Mouse (Mus musculus) kidney, adult 8-10 months (tissue): ENCODE measurements around the gene Dhx30.
A peak's percentile ranks its signal among the peaks of the same experiment; 100 is the strongest.
"Not testable (repeated sequence)": the region's sequence is repeated elsewhere in the genome, so short reads cannot be mapped to it uniquely, and the experiment has no call there.

Source experiments
- DNase-seq, 2 experiments: peaks; one replicate each; pipeline ENCODE4 v3.0.0; 2022

Gene Dhx30

GRCm38 (mm10) chr9:110117779-110118139 lies at the start of gene Dhx30:
Dhx30 (minus strand) TSS chr9:110117830.
- DNase-seq = no peak

- no peak for DNase-seq
These were observed 45.4 kb upstream of the Dhx30 start for GRCm38 (mm10) chr9:110163071-110163470.

- no peak for DNase-seq
These were observed 44.8 kb upstream of the Dhx30 start for GRCm38 (mm10) chr9:110162441-110162840.

DNA sequence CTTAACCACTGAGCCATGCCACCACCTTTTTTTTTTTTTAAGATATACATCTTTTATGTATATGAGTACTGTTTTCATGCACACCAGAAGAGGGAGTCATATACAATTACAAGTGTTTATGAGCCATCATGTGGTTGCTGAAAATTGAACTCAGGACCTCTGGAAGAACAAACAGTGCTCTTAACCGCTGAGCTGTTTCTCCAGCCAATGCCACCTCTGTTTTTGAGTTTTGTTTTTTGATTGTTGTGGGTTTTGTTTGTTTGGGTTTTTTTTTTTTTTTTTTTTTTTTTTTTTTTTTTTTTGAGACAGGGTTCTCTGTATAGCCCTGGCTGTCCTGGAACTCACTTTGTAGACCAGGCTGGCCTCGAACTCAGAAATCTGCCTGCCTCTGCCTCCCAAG lies 42.9 kb upstream of the Dhx30 start:
- DNase-seq = not testable (repeated sequence)

DNA sequence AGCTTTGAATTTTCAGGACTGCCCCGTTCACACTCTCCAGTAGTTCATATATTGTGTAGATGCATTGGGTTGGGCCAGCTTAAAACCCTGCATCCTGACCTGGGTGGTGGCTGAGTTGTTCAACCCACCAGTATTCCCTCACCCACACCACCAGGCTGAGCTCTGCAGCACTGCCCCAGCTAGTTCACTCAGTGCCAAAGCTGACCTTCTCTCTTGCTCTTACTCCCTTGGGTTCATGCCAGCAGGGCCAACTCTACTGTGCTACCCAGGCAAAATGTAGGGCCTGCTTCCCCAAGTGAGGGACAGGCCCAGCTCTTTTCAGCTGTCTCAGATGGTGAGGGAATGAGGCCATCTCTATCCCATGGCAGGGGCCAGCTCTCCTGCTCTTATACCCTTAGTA lies 41.4 kb upstream of the Dhx30 start:
- no peak for DNase-seq

DNA sequence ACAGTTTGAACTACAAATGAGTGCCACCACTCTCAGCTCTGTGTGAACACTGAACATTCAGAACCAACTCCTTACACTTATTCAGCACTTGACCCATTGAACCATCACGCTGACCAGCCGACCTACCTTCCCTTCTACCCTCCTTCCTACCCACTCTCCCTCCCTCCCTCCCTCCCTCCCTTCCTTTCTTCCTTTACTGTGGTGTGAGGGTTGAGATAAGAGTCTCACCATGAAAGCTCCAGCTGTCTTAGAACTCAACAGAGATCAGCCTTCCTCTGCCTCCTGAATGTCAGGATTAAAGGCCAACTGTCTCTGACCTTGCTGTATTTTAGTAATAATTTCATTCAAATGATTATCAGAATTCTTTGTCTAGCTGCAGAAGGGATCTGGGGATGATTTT lies 31.0 kb upstream of the Dhx30 start:
- DNase-seq = no peak

DNA sequence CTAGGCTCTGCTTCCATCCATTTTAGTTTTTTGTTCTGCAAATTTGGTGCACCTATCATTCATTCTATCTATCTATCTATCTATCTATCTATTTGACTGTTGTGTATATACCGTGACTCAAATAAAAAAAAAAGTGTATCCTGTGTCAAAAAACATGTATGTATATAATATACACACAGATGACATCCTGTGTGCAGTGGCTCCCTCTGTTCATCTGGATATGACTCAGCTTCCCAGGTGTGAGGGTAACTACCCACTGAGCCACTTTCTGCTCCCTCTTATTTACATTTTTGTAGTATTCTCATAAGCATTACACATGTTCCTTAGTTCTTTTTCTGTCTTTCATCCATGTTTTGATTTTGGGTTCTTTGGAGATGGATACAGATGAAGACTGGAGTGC lies 24.5 kb upstream of the Dhx30 start:
- no peak for DNase-seq

- DNase-seq = no peak
These were observed 21.5 kb upstream of the Dhx30 start for GRCm38 (mm10) chr9:110139119-110139518.

DNA sequence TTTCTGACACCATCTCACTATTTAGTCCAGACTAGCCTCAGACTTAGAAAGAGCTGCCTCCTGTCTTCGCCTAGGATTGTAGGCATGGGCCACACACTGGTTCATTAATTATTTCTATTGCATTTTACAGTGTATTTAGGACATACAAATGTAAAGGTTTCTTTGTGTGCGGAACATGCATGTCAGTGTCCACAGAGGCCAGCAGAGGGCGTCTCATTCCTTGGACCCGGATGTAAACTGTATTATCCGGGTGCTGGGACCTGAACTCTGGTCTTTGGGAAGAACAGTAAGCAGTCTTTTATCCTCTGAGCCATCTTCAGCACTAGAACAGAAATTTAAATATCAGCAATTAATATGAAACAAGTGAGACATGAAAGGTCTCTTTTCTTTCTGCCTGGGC lies 16.5 kb upstream of the Dhx30 start:
- no peak for DNase-seq

- DNase-seq = no peak
These were observed 15.3 kb upstream of the Dhx30 start for GRCm38 (mm10) chr9:110132921-110133320.

- DNase-seq = no peak
These were observed 14.6 kb upstream of the Dhx30 start for GRCm38 (mm10) chr9:110132201-110132605.

DNA sequence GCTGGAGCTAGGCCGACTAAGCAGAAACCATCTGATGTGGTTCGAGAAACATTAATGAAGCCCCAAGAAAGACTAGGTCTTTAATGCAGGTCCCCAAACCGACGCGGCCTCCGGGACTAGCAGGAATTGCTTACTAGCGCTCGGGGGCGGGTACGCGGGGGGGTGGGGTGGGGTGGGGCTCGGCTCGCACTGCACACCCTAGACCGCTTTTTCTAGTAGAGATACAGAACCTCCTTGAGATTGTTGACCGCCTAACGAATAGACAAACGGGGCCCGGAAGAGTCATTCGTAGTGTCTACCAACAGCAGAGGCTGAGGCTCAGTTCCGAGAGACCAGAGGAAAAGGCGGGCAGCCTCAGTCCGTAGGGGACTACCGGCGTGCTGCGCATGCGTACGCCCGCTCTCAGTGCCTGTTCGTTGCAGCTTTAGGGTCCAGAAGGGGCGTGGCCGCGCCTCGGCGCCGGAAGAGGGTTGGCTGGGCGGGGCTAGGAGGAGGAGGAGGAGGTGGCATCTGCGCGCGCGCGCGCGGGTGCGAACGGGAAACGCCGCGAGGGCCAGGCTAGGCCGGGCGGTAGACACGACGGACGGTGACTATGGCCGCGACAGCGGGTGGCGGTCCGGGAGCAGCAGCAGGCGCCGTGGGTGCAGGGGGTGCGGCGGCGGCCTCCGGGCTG lies 14.0 kb upstream of the Dhx30 start:
- DNase-seq = peak; percentile 99

GRCm38 (mm10) chr9:110130896-110131524 lies 13.4 kb upstream of the Dhx30 start:
- DNase-seq = no peak

GRCm38 (mm10) chr9:110124008-110124540 lies 6.4 kb upstream of the Dhx30 start:
- DNase-seq = not testable (repeated sequence)

- DNase-seq = no peak
These were observed 5.7 kb upstream of the Dhx30 start for GRCm38 (mm10) chr9:110123322-110123721.

- no peak for DNase-seq
These were observed 3.8 kb upstream of the Dhx30 start for GRCm38 (mm10) chr9:110121424-110121823.

GRCm38 (mm10) chr9:110118249-110118648 lies 619 bp upstream of the Dhx30 start:
- no peak for DNase-seq

- DNase-seq = peak; percentile 80 to 88
These were observed 452 bp downstream of the Dhx30 start, which contains the start of gene Smarcc1 for GRCm38 (mm10) chr9:110116977-110117778. Smarcc1 (plus strand) TSS chr9:110117708.

- no peak for DNase-seq
These were observed 1.2 kb downstream of the Dhx30 start for GRCm38 (mm10) chr9:110116353-110116976.

DNA sequence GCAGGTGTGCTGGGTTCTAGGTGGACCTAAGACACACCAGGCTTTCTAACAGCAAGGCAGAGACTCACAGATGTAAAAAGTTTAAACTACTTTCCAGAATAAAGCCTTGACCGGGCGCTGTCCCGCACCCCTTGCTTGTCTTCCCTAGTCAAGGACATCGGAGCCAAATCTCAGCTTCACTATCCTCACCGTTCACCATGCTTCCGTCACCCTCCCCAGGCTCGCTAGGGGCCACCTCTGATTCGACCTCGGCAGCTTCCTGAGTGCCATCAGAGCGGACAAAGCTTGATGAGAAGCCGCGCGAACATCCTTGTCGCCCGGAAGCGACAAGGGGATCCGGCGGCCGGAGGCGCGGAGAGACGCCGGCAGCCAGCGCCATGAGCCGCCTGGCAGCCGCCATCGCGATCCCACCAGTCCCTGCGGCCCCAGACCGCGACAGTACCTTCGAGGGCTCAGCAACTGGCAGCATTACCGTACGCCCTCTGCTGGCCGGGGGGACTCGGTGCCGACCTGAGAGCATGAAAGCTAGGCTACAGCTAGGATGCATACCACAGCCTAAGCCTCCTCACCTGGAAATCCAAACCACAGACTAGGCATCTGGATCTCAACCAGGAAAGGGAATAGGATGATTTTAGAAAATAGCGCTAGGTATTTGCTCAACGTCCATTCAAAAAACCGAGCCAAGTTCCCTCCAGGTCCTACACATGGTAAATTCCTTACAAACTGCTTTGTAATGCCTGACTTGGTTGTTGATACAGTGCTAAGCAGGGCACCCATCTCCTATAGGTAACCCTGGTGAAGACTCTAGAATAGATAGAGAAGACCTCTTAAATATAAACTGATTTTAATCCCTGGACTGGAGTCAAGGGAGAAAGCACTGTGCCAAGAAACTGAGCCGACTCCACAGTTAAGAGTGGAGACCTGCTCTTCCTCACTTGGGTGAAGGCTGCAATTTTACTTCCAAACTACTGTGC lies 16.7 kb downstream of the Dhx30 start:
- DNase-seq = peak; percentile 87 to 94

- no peak for DNase-seq
These were observed 19.8 kb downstream of the Dhx30 start for GRCm38 (mm10) chr9:110097791-110098190.

DNA sequence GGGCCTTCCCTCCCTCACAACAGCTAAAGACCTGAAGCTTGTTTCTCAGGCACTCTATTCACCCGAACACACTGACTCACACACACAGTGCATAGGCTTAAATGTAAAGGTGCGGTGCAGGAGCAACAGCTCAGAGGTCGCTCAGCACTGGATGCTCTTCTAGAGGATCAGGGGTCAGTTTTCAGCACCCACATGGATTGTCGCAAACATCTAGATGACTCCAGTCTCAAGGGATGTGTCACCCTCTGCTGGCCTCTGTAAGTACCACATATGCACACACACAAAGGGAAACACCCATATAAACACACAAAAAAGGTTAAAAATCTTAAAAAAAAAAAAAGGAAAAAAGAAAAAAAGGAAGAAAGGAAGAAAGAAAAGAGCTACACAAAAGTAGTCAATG lies 22.9 kb downstream of the Dhx30 start:
- no peak for DNase-seq
